Mouse (Mus musculus) erythroid progenitor cell, adult 5-6 weeks (primary cell): ENCODE measurements at regions not wholly inside any gene's neighbourhood (a gene's known extent, or its start where the extent isn't known, plus 50 kb on each side); places are given as distances from the start of the nearest gene placed in this dataset.
"Not testable (repeated sequence)": the region's sequence is repeated elsewhere in the genome, so short reads cannot be mapped to it uniquely, and the experiment has no call there.

Experiments used
- ATAC-seq: replicated peaks from 2 replicates; pipeline ENCODE4 v1.8.0; 2016; ENCODE audit warnings: moderate number of reproducible peaks, mild to moderate bottlenecking, moderate TSS enrichment, inconsistent platforms; ENCODE audit not compliant: poor library complexity, low FRiP score, severe bottlenecking

- no peak for ATAC-seq
Observed at GRCm38 (mm10) chr7:64101679-64102078, 52.0 kb upstream of the Trpm1 start.

GRCm38 (mm10) chr7:64099606-64100005 is 54.0 kb upstream of the Trpm1 start:
- no peak for ATAC-seq

GRCm38 (mm10) chr7:64090067-64090466 is 63.6 kb upstream of the Trpm1 start:
- no peak for ATAC-seq

- ATAC-seq = no peak
Observed at GRCm38 (mm10) chr7:64089034-64089433, 64.6 kb upstream of the Trpm1 start.

GRCm38 (mm10) chr7:64083978-64084377 is 69.7 kb upstream of the Trpm1 start:
- ATAC-seq = not testable (repeated sequence)

- ATAC-seq = no peak
Observed at GRCm38 (mm10) chr7:64082651-64083050, 71.0 kb upstream of the Trpm1 start.

GRCm38 (mm10) chr7:64082201-64082600 is 71.4 kb upstream of the Trpm1 start:
- ATAC-seq = no peak

GRCm38 (mm10) chr7:64081618-64082017 is 72.0 kb upstream of the Trpm1 start:
- no peak for ATAC-seq

- ATAC-seq = no peak
Observed at GRCm38 (mm10) chr7:64081019-64081418, 72.6 kb upstream of the Trpm1 start.

- no peak for ATAC-seq
Observed at GRCm38 (mm10) chr7:64079301-64079700, 74.3 kb upstream of the Trpm1 start.

GRCm38 (mm10) chr7:64078646-64079045 is 75.0 kb upstream of the Trpm1 start:
- ATAC-seq = no peak

GRCm38 (mm10) chr7:64077526-64077925 is 76.1 kb upstream of the Trpm1 start:
- no peak for ATAC-seq

- no peak for ATAC-seq
Observed at GRCm38 (mm10) chr7:64076764-64077360, 76.8 kb upstream of the Trpm1 start.

- no peak for ATAC-seq
Observed at GRCm38 (mm10) chr7:64075696-64076313, 77.8 kb upstream of the Trpm1 start.

- no peak for ATAC-seq
Observed at GRCm38 (mm10) chr7:64074661-64075234, 78.9 kb upstream of the Trpm1 start.

- ATAC-seq = no peak
Observed at GRCm38 (mm10) chr7:64074186-64074585, 79.4 kb upstream of the Trpm1 start.

- peak; percentile 53; the same call in 1 of the 2 replicates for ATAC-seq
Observed at GRCm38 (mm10) chr7:64073781-64074180, 79.9 kb upstream of the Trpm1 start.

GRCm38 (mm10) chr7:64070930-64071329 is 82.7 kb upstream of the Trpm1 start:
- ATAC-seq = no peak

- ATAC-seq = no peak
Observed at GRCm38 (mm10) chr7:64065529-64066247, 87.9 kb upstream of the Trpm1 start.

- ATAC-seq = no peak
Observed at GRCm38 (mm10) chr7:64064460-64065241, 89.0 kb upstream of the Trpm1 start.
